Mouse (Mus musculus): Measurements from ENCODE around the gene Adcy1. TPM values are rescaled to one million over a fixed set of nuclear protein-coding genes. Genes with fewer than 3 reads are reported as not detected.

The Adcy1 gene
- polyA plus RNA-seq, 2 experiments, result 1.8 to 3.1 TPM

- Histone ChIP-seq H3K4me3 (replicated peaks; ENCODE audit: low read length) (no peak overlapping the region), H3K9ac (ENCODE audit: low read depth, low read length, severe bottlenecking) (no peak overlapping the region), H3K36me3 (ENCODE audit: control insufficient read depth, insufficient read depth, low read length) (no peaks in the 10 kb centered on the region), H3K27me3 (ENCODE audit: control insufficient read depth, insufficient read depth, low read length) (no peaks in the 10 kb centered on the region), H3K4me2 (replicated peaks; ENCODE audit: low read depth, low read length, severe bottlenecking) (no peak overlapping the region), H3K4me1 (ENCODE audit: control insufficient read depth, insufficient read depth, low read length) (no peaks in the 10 kb centered on the region), H3K27ac (replicated peaks; ENCODE audit: low read depth, low read length) (no peak overlapping the region), H3K9me3 (ENCODE audit: control insufficient read depth, low read length) (no peaks in the 10 kb centered on the region)
- no peak for TF ChIP-seq POLR2A (IDR thresholded peaks at IDR 0.05; ENCODE audit: borderline replicate concordance, extremely low read depth, insufficient read depth, insufficient read length)
- DNase-seq (ENCODE audit: low spot score), result no peak
- WGBS, result 20% methylated on average over 7 of the region's 7 CpGs
- no peak for ATAC-seq (ENCODE audit: low FRiP score, low read depth)
These were observed 23.6 kb upstream of the Adcy1 start for GRCm38 (mm10) chr11:7039722-7040121.

- Histone ChIP-seq H3K9ac (ENCODE audit: low read depth, low read length, severe bottlenecking) (no peak overlapping the region), H3K4me1 (ENCODE audit: control insufficient read depth, insufficient read depth, low read length) (no peaks in the 10 kb centered on the region), H3K27me3 (ENCODE audit: control insufficient read depth, insufficient read depth, low read length) (no peaks in the 10 kb centered on the region), H3K4me3 (replicated peaks; ENCODE audit: low read length) (no peak overlapping the region), H3K36me3 (ENCODE audit: control insufficient read depth, insufficient read depth, low read length) (no peaks in the 10 kb centered on the region), H3K4me2 (replicated peaks; ENCODE audit: low read depth, low read length, severe bottlenecking) (no peak overlapping the region), H3K9me3 (ENCODE audit: control insufficient read depth, low read length) (no peaks in the 10 kb centered on the region), H3K27ac (replicated peaks; ENCODE audit: low read depth, low read length) (no peak overlapping the region)
- no peak for TF ChIP-seq POLR2A (IDR thresholded peaks at IDR 0.05; ENCODE audit: borderline replicate concordance, extremely low read depth, insufficient read depth, insufficient read length)
- 31% methylated on average over 6 of the region's 6 CpGs for WGBS
- DNase-seq (ENCODE audit: low spot score) (no peak), ATAC-seq (ENCODE audit: low FRiP score, low read depth) (no peak)
These were observed 22.5 kb upstream of the Adcy1 start for GRCm38 (mm10) chr11:7040801-7041200.

DNA sequence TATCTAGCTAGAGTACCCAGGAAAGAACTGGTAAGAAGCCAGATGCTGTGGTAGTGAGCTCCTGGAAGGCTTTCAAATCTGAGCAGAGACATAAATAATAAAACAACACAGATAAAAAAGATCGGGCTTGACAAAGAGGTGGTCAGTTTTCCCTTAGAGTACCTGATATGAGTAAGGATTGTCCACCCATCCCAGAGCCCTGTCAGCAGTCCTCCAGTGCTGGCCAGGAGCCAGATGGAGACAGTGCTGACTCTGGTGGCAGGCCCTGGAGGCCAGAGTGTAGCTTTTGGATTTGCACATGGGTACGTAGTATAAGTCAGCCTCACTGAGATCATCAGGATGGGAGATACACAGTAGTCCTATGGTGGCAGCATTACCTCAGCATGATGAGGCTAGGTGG lies 16.1 kb upstream of the Adcy1 start:
- Histone ChIP-seq H3K27me3 (ENCODE audit: control insufficient read depth, insufficient read depth, low read length) (no peaks in the 10 kb centered on the region), H3K4me1 (ENCODE audit: control insufficient read depth, insufficient read depth, low read length) (no peaks in the 10 kb centered on the region), H3K4me3 (replicated peaks; ENCODE audit: low read length) (no peak overlapping the region), H3K9ac (ENCODE audit: low read depth, low read length, severe bottlenecking) (no peak overlapping the region), H3K36me3 (ENCODE audit: control insufficient read depth, insufficient read depth, low read length) (no peaks in the 10 kb centered on the region), H3K9me3 (ENCODE audit: control insufficient read depth, low read length) (no peaks in the 10 kb centered on the region), H3K4me2 (replicated peaks; ENCODE audit: low read depth, low read length, severe bottlenecking) (no peak overlapping the region), H3K27ac (replicated peaks; ENCODE audit: low read depth, low read length) (no peak overlapping the region)
- TF ChIP-seq POLR2A (IDR thresholded peaks at IDR 0.05; ENCODE audit: borderline replicate concordance, extremely low read depth, insufficient read depth, insufficient read length), result no peak
- DNase-seq (ENCODE audit: low spot score) (no peak), ATAC-seq (ENCODE audit: low FRiP score, low read depth) (no peak)
- 89% methylated on average over 2 of the region's 2 CpGs for WGBS

DNA sequence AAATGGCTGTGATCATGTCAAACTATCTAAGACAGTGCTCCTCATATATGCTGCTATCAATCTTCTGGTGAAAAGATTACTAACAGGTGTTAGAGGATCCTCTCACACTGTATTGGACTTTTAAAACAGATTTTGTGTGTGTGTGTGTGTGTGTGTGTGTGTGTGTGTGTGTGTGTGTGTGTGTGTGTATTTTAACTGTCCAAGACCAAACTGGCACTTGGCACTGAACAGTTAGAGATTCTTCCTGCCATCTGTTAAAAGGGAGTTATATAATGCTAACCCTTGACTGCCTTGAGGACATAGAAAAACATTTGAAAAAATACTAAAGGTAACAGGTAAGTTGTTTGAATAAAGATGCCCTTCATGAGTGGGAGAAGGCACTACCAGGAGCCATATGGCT lies 15.7 kb upstream of the Adcy1 start:
- Histone ChIP-seq H3K9ac (ENCODE audit: low read depth, low read length, severe bottlenecking) (no peak overlapping the region), H3K4me1 (ENCODE audit: control insufficient read depth, insufficient read depth, low read length) (no peaks in the 10 kb centered on the region), H3K27ac (replicated peaks; ENCODE audit: low read depth, low read length) (no peak overlapping the region), H3K4me3 (replicated peaks; ENCODE audit: low read length) (no peak overlapping the region), H3K36me3 (ENCODE audit: control insufficient read depth, insufficient read depth, low read length) (no peaks in the 10 kb centered on the region), H3K4me2 (replicated peaks; ENCODE audit: low read depth, low read length, severe bottlenecking) (no peak overlapping the region), H3K27me3 (ENCODE audit: control insufficient read depth, insufficient read depth, low read length) (no peaks in the 10 kb centered on the region), H3K9me3 (ENCODE audit: control insufficient read depth, low read length) (no peaks in the 10 kb centered on the region)
- no peak for ATAC-seq (ENCODE audit: low FRiP score, low read depth)
- TF ChIP-seq POLR2A (IDR thresholded peaks at IDR 0.05; ENCODE audit: borderline replicate concordance, extremely low read depth, insufficient read depth, insufficient read length), result no peak
- DNase-seq (ENCODE audit: low spot score), result no peak

- WGBS, result 89% methylated on average over 4 of the region's 4 CpGs
- Histone ChIP-seq H3K4me2 (replicated peaks; ENCODE audit: low read depth, low read length, severe bottlenecking) (no peak overlapping the region), H3K36me3 (ENCODE audit: control insufficient read depth, insufficient read depth, low read length) (no peaks in the 10 kb centered on the region), H3K4me1 (ENCODE audit: control insufficient read depth, insufficient read depth, low read length) (peaks cover 11% of the 10 kb centered on the region; the same call in 1 of the 2 replicates), H3K9ac (ENCODE audit: low read depth, low read length, severe bottlenecking) (no peak overlapping the region), H3K9me3 (ENCODE audit: control insufficient read depth, low read length) (no peaks in the 10 kb centered on the region), H3K27me3 (ENCODE audit: control insufficient read depth, insufficient read depth, low read length) (peaks cover 6% of the 10 kb centered on the region; the same call in 1 of the 2 replicates), H3K27ac (replicated peaks; ENCODE audit: low read depth, low read length) (no peak overlapping the region), H3K4me3 (replicated peaks; ENCODE audit: low read length) (no peak overlapping the region)
- ATAC-seq (ENCODE audit: low FRiP score, low read depth) (no peak), DNase-seq (ENCODE audit: low spot score) (no peak)
- no peak for TF ChIP-seq POLR2A (IDR thresholded peaks at IDR 0.05; ENCODE audit: borderline replicate concordance, extremely low read depth, insufficient read depth, insufficient read length)
These were observed 9.6 kb upstream of the Adcy1 start for GRCm38 (mm10) chr11:7053710-7054109.
